In genomic region chr19:23188986-23189385, GRCm38 (mm10) we compare ENCODE assay signal across 15 mouse cellular contexts.
"Had no signal": no experiment of that assay in that cellular context is flagged by ENCODE, and none has a peak within 500 bp of the region (broad histone marks: within the 10 kb centered on the region; RNA-seq: fewer than 3 reads in every experiment).

No protein-coding gene starts in this region.

- H3K4me3 ChIP-seq: neural tube, embryonic 15.5 days; stomach, embryonic 15.5 days had no signal

- H3K27ac ChIP-seq: neural tube, embryonic 15.5 days; stomach, embryonic 15.5 days; stomach, postnatal 0 days had no signal

- DNase-seq: retina, postnatal 1 day; right cerebral cortex, adult 18-20 months; right cerebral cortex, postnatal 14 days; right cerebral cortex, postnatal 25 days; right cerebral cortex, postnatal 4 days; spleen, adult 18-20 months; thymus, adult 18-20 months; thymus, adult 2 months; thymus, postnatal 14 days; thymus, postnatal 25 days; thymus, postnatal 36 days; thymus, postnatal 4 days had no signal

- H3K4me1 ChIP-seq: neural tube, embryonic 15.5 days; stomach, embryonic 15.5 days had no signal
